Comparison of ENCODE assay signal across 8 mouse cellular contexts in genomic region chr8:4250306-4250970, GRCm38 (mm10). TPM values are rescaled to one million over a fixed set of nuclear protein-coding genes. Genes with fewer than 3 reads are reported as not detected.
DNase-seq lines count a peak whose midpoint lies in the region; ATAC-seq and TF ChIP-seq lines count a peak whose summit lies in the region.

No protein-coding gene starts in this region.

- no peak overlapping the region for H3K27ac ChIP-seq in limb, embryonic 12.5 days

- H3K79me2 ChIP-seq in myocyte (ENCODE audit: control insufficient read depth, insufficient read depth) = no peaks in the 10 kb centered on the region

- 33% methylated on average over 26 of the region's 26 CpGs for WGBS in limb, embryonic 12.5 days

- H3K4me1 ChIP-seq in limb, embryonic 12.5 days (replicated peaks) = peaks cover 38% of the 10 kb centered on the region

- peak; percentile 10; the same call in 1 of the 2 replicates for ATAC-seq in limb, embryonic 12.5 days (ENCODE audit: insufficient number of reproducible peaks, insufficient read depth, low FRiP score, low TSS enrichment, low read depth)

- H3K36me3 ChIP-seq in limb, embryonic 12.5 days = peaks cover 60% of the 10 kb centered on the region
- H3K36me3 ChIP-seq in myocyte (ENCODE audit: control insufficient read depth, insufficient read depth) = peaks cover under 1% of the 10 kb centered on the region
- H3K36me3 ChIP-seq in splenic B cell, adult 2 months (ENCODE audit: control insufficient read depth, insufficient read depth, low read length, poor library complexity, severe bottlenecking) = peaks cover 7% of the 10 kb centered on the region

- H3ac ChIP-seq in myocyte (ENCODE audit: control insufficient read depth, insufficient read length) = no peak overlapping the region

- no peak overlapping the region for H3K4me3 ChIP-seq in limb, embryonic 12.5 days (replicated peaks)
- H3K4me3 ChIP-seq in myocyte = no peak overlapping the region

- H3K4me2 ChIP-seq in limb, embryonic 12.5 days = no peak overlapping the region
- no peak overlapping the region for H3K4me2 ChIP-seq in myocyte (ENCODE audit: low read depth)

- H3K9me3 ChIP-seq in limb, embryonic 12.5 days = no peaks in the 10 kb centered on the region

- no peak for TF ChIP-seq POLR2A in myocyte (IDR thresholded peaks at IDR 0.05; ENCODE audit: insufficient read length, low read depth)

- peak; percentile 93 for DNase-seq in 3T3-L1 (ENCODE audit: low read depth, low spot score)
- peak; percentile 90 for DNase-seq in adrenal gland, adult 2 months
- DNase-seq in embryo, embryonic 11 days = peak; percentile 87
- DNase-seq in gastrocnemius, postnatal 4 days (ENCODE audit: low spot score in 2 of 2) = peak; percentile 81 to 85
- peak; percentile 85 for DNase-seq in kidney, adult 9 months
- DNase-seq in splenic B cell, adult 2 months (ENCODE audit: low read depth, low spot score) = peak; percentile 90

- H3K27me3 ChIP-seq in limb, embryonic 12.5 days = peaks cover 4% of the 10 kb centered on the region
- no peaks in the 10 kb centered on the region for H3K27me3 ChIP-seq in myocyte (ENCODE audit: control insufficient read depth, insufficient read depth, insufficient read length)
- no peaks in the 10 kb centered on the region for H3K27me3 ChIP-seq in splenic B cell, adult 2 months (ENCODE audit: control insufficient read depth, insufficient read depth, low read length, poor library complexity, severe bottlenecking)

- H3K9ac ChIP-seq in limb, embryonic 12.5 days (replicated peaks) = no peak overlapping the region

TF ChIP-seq in myocyte, 11 proteins besides CTCF, POLR2A, EP300 and RAD21:
- no peak for TF ChIP-seq TCF12 (IDR thresholded peaks at IDR 0.05; ENCODE audit: insufficient read depth, poor library complexity, severe bottlenecking)
- peak; percentile 63 for TF ChIP-seq POLR2AphosphoS2 (IDR thresholded peaks at IDR 0.05; ENCODE audit: insufficient read length, low read depth)
- TF ChIP-seq E2F4 (IDR thresholded peaks at IDR 0.05; ENCODE audit: insufficient read depth) = no peak
- no peak for TF ChIP-seq USF1 (IDR thresholded peaks at IDR 0.05; ENCODE audit: low read depth)
- TF ChIP-seq REST (IDR thresholded peaks at IDR 0.05; ENCODE audit: insufficient read depth, insufficient read length) = no peak

RNA-seq across cellular contexts. Expression of gene Tgfbr3l, which starts 2.4 kb away (rescaled TPM):
- 10 to 100 TPM in 1 of 2 experiments, 1 to 10 TPM in 1; 8.2 to 11.4 TPM for total RNA-seq in adrenal gland, adult 2 months (2021)
- polyA plus RNA-seq in adrenal gland, adult 2 months (2012; rRNA removed) = 207 and 268 TPM in 2 replicates
- total RNA-seq in gastrocnemius, postnatal 4 days (2021) = 1 to 10 TPM; 5.2 to 9.7 TPM
- polyA plus RNA-seq in limb, embryonic 12.5 days (2016; fragmentation: Nextera tagmentation; extraction: Ambion mirVana) = 5.5 and 6.5 TPM in 2 replicates
- 1.4 TPM for polyA plus RNA-seq in myocyte (2012; fragmentation: generic; extraction: Trizol)

RNA-seq across cellular contexts. Expression of gene Snapc2, which starts 2.4 kb away (rescaled TPM):
- 10 to 100 TPM; 26.6 to 29.4 TPM for total RNA-seq in adrenal gland, adult 2 months (2021)
- polyA plus RNA-seq in adrenal gland, adult 2 months (2012; rRNA removed) = 60.6 and 60.7 TPM in 2 replicates
- total RNA-seq in gastrocnemius, postnatal 4 days (2021) = 10 to 100 TPM; 21.7 to 22.5 TPM
- polyA plus RNA-seq in limb, embryonic 12.5 days (2016; fragmentation: Nextera tagmentation; extraction: Ambion mirVana) = 61.6 and 70.8 TPM in 2 replicates
- 36.2 TPM for polyA plus RNA-seq in myocyte (2012; fragmentation: generic; extraction: Trizol)

RNA-seq across cellular contexts. Expression of gene Ctxn1, which starts 8.6 kb away (rescaled TPM):
- 1 to 10 TPM; 7.7 to 9.1 TPM for total RNA-seq in adrenal gland, adult 2 months (2021)
- polyA plus RNA-seq in adrenal gland, adult 2 months (2012; rRNA removed) = 18.4 and 21.8 TPM in 2 replicates
- total RNA-seq in gastrocnemius, postnatal 4 days (2021) = 1 to 10 TPM; 7.5 to 8.0 TPM
- 111 TPM in 2 replicates for polyA plus RNA-seq in limb, embryonic 12.5 days (2016; fragmentation: Nextera tagmentation; extraction: Ambion mirVana)
- 32.6 TPM for polyA plus RNA-seq in myocyte (2012; fragmentation: generic; extraction: Trizol)

RNA-seq across cellular contexts. Expression of gene Gm49320, which starts 11.8 kb away (rescaled TPM):
- total RNA-seq in adrenal gland, adult 2 months (2021) = 1 to 10 TPM; 1.0 to 1.2 TPM
- polyA plus RNA-seq in adrenal gland, adult 2 months (2012; rRNA removed) = 10.3 and 12.7 TPM in 2 replicates
- under 1 TPM in 1 of 2 experiments, not detected in 1; 0.20 TPM for total RNA-seq in gastrocnemius, postnatal 4 days (2021)
- polyA plus RNA-seq in limb, embryonic 12.5 days (2016; fragmentation: Nextera tagmentation; extraction: Ambion mirVana) = 1.0 and 1.1 TPM in 2 replicates
- 0.36 TPM for polyA plus RNA-seq in myocyte (2012; fragmentation: generic; extraction: Trizol)

RNA-seq across cellular contexts. Expression of gene Map2k7, which starts 11.9 kb away (rescaled TPM):
- 10 to 100 TPM; 72.0 to 93.2 TPM for total RNA-seq in adrenal gland, adult 2 months (2021)
- 81.3 and 90.6 TPM in 2 replicates for polyA plus RNA-seq in adrenal gland, adult 2 months (2012; rRNA removed)
- total RNA-seq in gastrocnemius, postnatal 4 days (2021) = 10 to 100 TPM; 58.3 to 62.6 TPM
- 33.7 and 36.9 TPM in 2 replicates for polyA plus RNA-seq in limb, embryonic 12.5 days (2016; fragmentation: Nextera tagmentation; extraction: Ambion mirVana)
- 35.0 TPM for polyA plus RNA-seq in myocyte (2012; fragmentation: generic; extraction: Trizol)

Comparison
In these comparisons a context has a peak if more than half of its experiments do, and no peak if none do; other contexts are left out.
1. RNA of gene Tgfbr3l, which starts 2.4 kb away (polyA plus RNA-seq): 207 to 268 TPM in adrenal gland, adult 2 months; 5.5 to 6.5 TPM in limb, embryonic 12.5 days and 1.4 TPM in myocyte (single experiment); every median in the first group is over 10 times any median in the second.
2. Peak in every context shown above with its lines, with median percentiles within 50 percentile points of each other: DNase-seq.